Mouse (Mus musculus) embryonic facial prominence, embryonic 14.5 days (tissue): Measurements from ENCODE around the gene Zfp748. TPM values are rescaled to one million over a fixed set of nuclear protein-coding genes. Genes with fewer than 3 reads are reported as not detected.

Experiments used
- ATAC-seq: fragments of 200-750 bp; cut with Nextera tagmentation; 2 replicates; pipeline ENCODE4 v1.8.0; 2017; ENCODE audit warnings: low read depth, moderate number of reproducible peaks, moderate TSS enrichment
- DNase-seq: peaks from one replicate; pipeline ENCODE4 v3.0.0-alpha.2; 2015; ENCODE audit warnings: low spot score
- H3K27ac ChIP-seq: fragments of 300-500 bp; sonication (generic); replicated peaks from 2 replicates; pipeline ENCODE4 v1.5.1; 2014; ENCODE audit warnings: low read depth, mild to moderate bottlenecking, low read length, moderate library complexity
- H3K27me3 ChIP-seq: fragments of 300-500 bp; sonication (generic); replicated peaks from 2 replicates; pipeline ENCODE4 v1.6.1; 2014; ENCODE audit warnings: low read length; ENCODE audit not compliant: control insufficient read depth, insufficient read depth
- H3K36me3 ChIP-seq: fragments of 300-500 bp; sonication (generic); 2 replicates; pipeline ENCODE4 v1.6.1; 2014; ENCODE audit warnings: low read length, mixed read lengths; ENCODE audit not compliant: control insufficient read depth, insufficient read depth
- H3K4me1 ChIP-seq: fragments of 300-500 bp; sonication (generic); 2 replicates; pipeline ENCODE4 v1.6.1; 2014; ENCODE audit warnings: antibody characterized with exemption, low read length; ENCODE audit not compliant: control insufficient read depth, insufficient read depth
- H3K4me2 ChIP-seq: fragments of 300-500 bp; sonication (generic); 2 replicates; pipeline ENCODE4 v1.6.1; 2014; ENCODE audit warnings: low read depth, mild to moderate bottlenecking, low read length, moderate library complexity, mixed read lengths
- H3K4me3 ChIP-seq: fragments of 300-500 bp; sonication (generic); 2 replicates; pipeline ENCODE4 v1.5.1; 2014; ENCODE audit warnings: low read depth, mild to moderate bottlenecking, low read length
- H3K9ac ChIP-seq: fragments of 300-500 bp; sonication (generic); 2 replicates; pipeline ENCODE4 v1.6.1; 2014; ENCODE audit warnings: low read depth, mild to moderate bottlenecking, low read length, moderate library complexity, mixed read lengths
- H3K9me3 ChIP-seq: fragments of 300-500 bp; sonication (generic); 2 replicates; pipeline ENCODE4 v1.6.1; 2016; ENCODE audit warnings: low read length; ENCODE audit not compliant: control insufficient read depth
- WGBS: fragments of 180-500 bp; shearing (Covaris S2); extraction: QIAGEN DNeasy Blood & Tissue Kit; methylation state at CpG from one replicate; pipeline ENCODE4 v1.1.7; 2014; 5-methylcytosine and 5-hydroxymethylcytosine counted together
- polyA plus RNA-seq: library from polyadenylated mRNA; unstranded; fragments of >200 nt; fragmentation: Nextera tagmentation; extraction: Ambion mirVana; gene quantifications from 2 replicates; pipeline ENCODE4 v1.2.1, GENCODE M21; 2014

Gene Zfp748
- 14.8 and 14.9 TPM in 2 replicates for polyA plus RNA-seq

GRCm38 (mm10) chr13:67553730-67554129 lies at the start of gene Zfp748:
Zfp748 (minus strand) TSS chr13:67553830.
- H3K27me3 ChIP-seq, result no peaks in the 10 kb centered on the region
- WGBS, result 74% methylated on average over 4 of the region's 4 CpGs
- no peak for ATAC-seq

GRCm38 (mm10) chr13:67572591-67573189 lies 19.1 kb upstream of the Zfp748 start:
- no peaks in the 10 kb centered on the region for H3K36me3 ChIP-seq
- H3K4me1 ChIP-seq, result no peaks in the 10 kb centered on the region
- H3K9ac ChIP-seq, result no peak overlapping the region
- DNase-seq (no peak), ATAC-seq (no peak)
- no peaks in the 10 kb centered on the region for H3K9me3 ChIP-seq
- H3K4me3 ChIP-seq, result no peak overlapping the region
- no peak overlapping the region for H3K4me2 ChIP-seq
- H3K27ac ChIP-seq, result no peak overlapping the region
- H3K27me3 ChIP-seq, result no peaks in the 10 kb centered on the region
- WGBS, result 65% methylated on average over 5 of the region's 5 CpGs

More at GRCm38 (mm10) chr13:67553730-67554129, at the start of gene Zfp748:
- DNase-seq, result no peak
- Histone ChIP-seq H3K4me2 (peak within 1 kb of the TSS; percentile 81), H3K4me3 (peak within 1 kb of the TSS; percentile 82), H3K36me3 (no peaks in the 10 kb centered on the region), H3K4me1 (peaks cover 11% of the 10 kb centered on the region; the same call in 1 of the 2 replicates), H3K9ac (peak within 1 kb of the TSS; percentile 84), H3K27ac (peak within 1 kb of the TSS; percentile 91), H3K9me3 (no peaks in the 10 kb centered on the region)

GRCm38 (mm10) chr13:67552505-67553346 lies 904 bp downstream of the Zfp748 start:
- Histone ChIP-seq H3K27ac (peak overlapping the region; percentile 91), H3K36me3 (no peaks in the 10 kb centered on the region), H3K4me1 (peaks cover 11% of the 10 kb centered on the region; the same call in 1 of the 2 replicates), H3K9ac (peak overlapping the region; percentile 84), H3K9me3 (no peaks in the 10 kb centered on the region), H3K4me2 (peak overlapping the region; percentile 81), H3K4me3 (peak overlapping the region; percentile 82), H3K27me3 (no peaks in the 10 kb centered on the region)
- WGBS, result under 1% methylated on average over 44 of the region's 44 CpGs
- peak; percentile 99 for ATAC-seq
- peak; percentile 97 for DNase-seq

GRCm38 (mm10) chr13:67545941-67546340 lies 7.7 kb downstream of the Zfp748 start:
- no peak overlapping the region for H3K27ac ChIP-seq
- no peak overlapping the region for H3K9ac ChIP-seq
- H3K36me3 ChIP-seq, result peaks cover 45% of the 10 kb centered on the region
- no peak for DNase-seq
- H3K27me3 ChIP-seq, result no peaks in the 10 kb centered on the region
- no peak overlapping the region for H3K4me2 ChIP-seq
- no peaks in the 10 kb centered on the region for H3K4me1 ChIP-seq
- H3K4me3 ChIP-seq, result no peak overlapping the region
- 93% methylated on average over 1 of the region's 1 CpGs for WGBS
- ATAC-seq, result no peak
- peaks cover 8% of the 10 kb centered on the region; the same call in 1 of the 2 replicates for H3K9me3 ChIP-seq

- DNase-seq, result no peak
- H3K4me2 ChIP-seq, result no peak overlapping the region
- 85% methylated on average over 3 of the region's 3 CpGs for WGBS
- no peaks in the 10 kb centered on the region for H3K9me3 ChIP-seq
- H3K27me3 ChIP-seq, result no peaks in the 10 kb centered on the region
- no peak for ATAC-seq
- H3K4me1 ChIP-seq, result peaks cover 13% of the 10 kb centered on the region
- no peaks in the 10 kb centered on the region for H3K36me3 ChIP-seq
- no peak overlapping the region for H3K9ac ChIP-seq
- H3K27ac ChIP-seq, result no peak overlapping the region
- H3K4me3 ChIP-seq, result no peak overlapping the region
These were observed 26.4 kb downstream of the Zfp748 start for GRCm38 (mm10) chr13:67527049-67527730.

GRCm38 (mm10) chr13:67525753-67526410 lies 27.7 kb downstream of the Zfp748 start, which contains the start of the genes Gm26965 and Zfp87:
Gm26965 (minus strand) TSS chr13:67526151.
Zfp87 (minus strand) TSS chr13:67526177.
- H3K27ac ChIP-seq, result peak within 1 kb of the TSS; percentile 68; the same call in 1 of the 2 replicates
- H3K9ac ChIP-seq, result peak within 1 kb of the TSS; percentile 87
- no peaks in the 10 kb centered on the region for H3K9me3 ChIP-seq
- DNase-seq, result peak; percentile 98
- H3K4me3 ChIP-seq, result peak within 1 kb of the TSS; percentile 90
- no peaks in the 10 kb centered on the region for H3K27me3 ChIP-seq
- peak within 1 kb of the TSS; percentile 83 for H3K4me2 ChIP-seq
- peaks cover 13% of the 10 kb centered on the region for H3K4me1 ChIP-seq
- H3K36me3 ChIP-seq, result peaks cover 9% of the 10 kb centered on the region
- WGBS, result 0% methylated on average over 27 of the region's 27 CpGs
- ATAC-seq, result peak; percentile 99

- DNase-seq (no peak), ATAC-seq (no peak)
- Histone ChIP-seq H3K9ac (no peak overlapping the region), H3K27me3 (no peaks in the 10 kb centered on the region), H3K4me3 (no peak overlapping the region), H3K9me3 (0 out of 2 replicates have a peak, but pooled peaks cover 1% of the 10 kb centered on the region), H3K4me1 (no peaks in the 10 kb centered on the region), H3K4me2 (no peak overlapping the region), H3K36me3 (0 out of 2 replicates have a peak, but pooled peaks cover 6% of the 10 kb centered on the region), H3K27ac (no peak overlapping the region)
- WGBS, result 83% methylated on average over 1 of the region's 1 CpGs
These were observed 52.7 kb downstream of the Zfp748 start for GRCm38 (mm10) chr13:67500908-67501307.
